Mouse (Mus musculus): ENCODE measurements around the gene Palm.

The Palm gene

DNA sequence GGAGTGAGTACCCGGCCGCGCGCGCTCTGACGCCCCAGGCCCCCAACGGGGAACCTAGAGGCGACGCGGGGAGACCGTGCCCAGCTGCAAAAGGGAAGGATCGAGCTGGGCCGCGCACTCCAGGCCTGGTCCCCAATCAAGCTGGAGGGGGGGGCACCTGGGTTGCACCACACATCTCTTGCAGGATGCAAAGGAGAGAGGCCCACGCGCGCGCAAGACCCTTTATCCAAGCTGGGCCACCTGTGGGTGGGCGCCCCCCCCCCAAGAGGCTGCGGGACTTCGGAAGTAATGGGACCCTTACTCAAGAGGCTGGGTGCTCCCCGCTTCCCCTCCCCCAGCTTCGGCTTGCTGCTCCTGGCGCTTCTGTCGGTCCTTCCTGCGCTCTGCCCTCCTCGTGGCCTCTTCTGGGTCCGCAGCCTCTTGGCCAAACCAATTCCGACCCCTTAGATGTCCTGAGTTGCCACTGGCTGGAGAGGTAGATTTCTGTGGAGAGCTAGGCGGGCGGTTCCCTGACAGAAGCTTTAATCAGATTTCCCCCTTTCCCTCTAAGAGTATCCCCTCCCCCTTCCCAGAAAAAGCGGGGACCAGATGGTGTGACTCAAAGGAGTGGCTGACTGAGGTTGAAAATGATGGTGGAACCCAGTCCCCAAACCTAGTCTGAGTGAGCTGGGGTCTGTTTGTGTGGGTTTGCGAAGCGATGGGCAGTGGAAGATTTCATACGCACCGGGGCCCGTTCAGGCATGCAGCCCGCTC lies 542 bp downstream of the Palm start:
- in situ Hi-C loops (cut with MboI; ENCODE audit: unreplicated experiment in 2 of 2): no loop called here

DNA sequence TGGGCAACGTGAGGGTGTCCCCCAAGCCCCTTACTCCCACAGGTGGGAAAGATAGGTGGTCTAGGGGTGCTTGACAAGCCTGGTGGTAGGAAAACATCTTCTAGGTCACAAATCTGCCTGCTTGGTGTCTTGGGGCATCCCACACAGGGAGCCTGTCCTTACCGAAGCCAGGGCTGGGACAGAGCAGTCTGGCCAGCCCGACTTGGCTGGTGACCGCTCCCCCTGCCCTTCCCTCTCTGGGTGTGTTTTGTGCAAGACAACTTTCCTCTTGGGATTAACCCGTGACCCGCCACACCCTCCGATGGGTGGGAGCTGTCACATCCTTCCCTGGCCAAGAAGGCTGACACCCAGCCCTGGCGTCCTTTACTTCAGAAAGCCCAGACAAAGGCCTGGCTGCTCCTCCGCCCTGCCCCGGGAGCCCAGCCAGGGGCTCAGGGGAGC lies 1.1 kb downstream of the Palm start:
- in situ Hi-C loops (cut with MboI; ENCODE audit: unreplicated experiment in 2 of 2): no loop called here

DNA sequence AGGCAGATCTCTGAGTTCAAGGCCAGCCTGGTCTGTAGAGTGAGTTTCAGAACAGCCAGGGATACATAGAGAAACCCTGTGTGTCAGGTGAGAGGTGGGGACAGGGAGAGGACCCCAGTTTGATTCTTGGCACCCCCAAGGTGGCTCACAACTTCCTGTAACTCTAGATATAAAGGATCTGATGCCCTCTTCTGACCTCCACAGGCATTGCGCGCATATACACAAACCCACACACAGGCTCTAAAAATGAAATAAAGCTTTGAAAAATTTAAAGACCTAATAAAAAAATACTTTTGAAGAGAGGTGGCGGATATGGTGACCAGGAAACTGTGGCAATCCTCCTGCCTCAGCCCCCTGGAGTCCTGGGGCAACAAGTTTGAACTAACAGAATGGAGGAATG lies 2.5 kb downstream of the Palm start:
- in situ Hi-C loops (cut with MboI; ENCODE audit: unreplicated experiment in 2 of 2): no loop called here

DNA sequence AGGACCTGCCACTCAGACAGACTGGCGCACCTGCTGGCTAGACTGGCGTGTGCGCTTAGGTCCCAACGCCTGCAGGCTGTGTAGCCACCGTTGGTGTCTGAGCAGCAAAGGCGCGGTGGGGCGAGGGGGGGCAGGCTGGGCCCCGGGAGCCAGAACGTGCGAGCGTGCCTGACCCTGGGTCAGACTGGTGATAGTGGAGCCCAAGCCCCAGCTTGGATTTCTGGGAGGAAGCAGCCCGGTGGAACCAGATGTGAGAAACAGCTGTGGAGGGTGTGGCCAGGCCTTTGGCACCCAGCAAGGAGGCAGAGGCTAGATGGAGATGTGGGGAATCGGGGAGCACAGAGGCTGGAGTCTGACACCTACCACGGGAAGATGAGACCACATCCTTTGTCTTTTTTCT lies 4.0 kb downstream of the Palm start:
- in situ Hi-C loops (cut with MboI; ENCODE audit: unreplicated experiment in 2 of 2): no loop called here

DNA sequence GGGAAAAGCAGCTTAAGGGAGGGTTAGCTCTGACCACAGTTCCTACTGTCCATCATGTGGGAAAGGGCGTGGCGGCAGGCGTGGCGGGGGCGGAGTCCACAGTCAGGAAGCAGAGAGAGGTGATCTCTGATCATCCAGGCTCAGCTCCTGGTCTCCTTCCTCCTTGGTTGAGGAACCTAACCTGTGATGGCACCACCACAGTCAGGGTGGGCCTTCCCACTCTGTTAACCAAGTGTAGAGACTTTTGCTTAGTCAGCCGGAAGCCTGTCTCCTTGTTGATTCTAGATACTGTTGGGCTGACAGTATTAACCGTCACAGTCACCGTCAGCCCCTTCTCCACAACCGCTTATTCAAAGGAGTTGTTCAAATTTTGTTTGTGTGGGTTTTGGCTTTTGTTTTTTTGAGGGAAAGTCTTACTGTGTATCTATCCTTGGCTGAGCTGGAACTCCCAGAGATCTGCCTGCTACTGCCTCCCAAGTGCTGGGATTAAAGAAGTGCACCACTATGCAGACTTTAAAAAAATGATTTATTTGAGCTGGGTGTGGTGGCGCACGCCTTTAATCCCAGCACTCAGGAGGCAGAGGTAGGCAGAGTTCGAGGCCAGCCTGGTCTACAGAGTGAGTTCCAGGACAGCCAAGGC lies 5.0 kb downstream of the Palm start:
- in situ Hi-C loops (cut with MboI; ENCODE audit: unreplicated experiment in 2 of 2): no loop called here

DNA sequence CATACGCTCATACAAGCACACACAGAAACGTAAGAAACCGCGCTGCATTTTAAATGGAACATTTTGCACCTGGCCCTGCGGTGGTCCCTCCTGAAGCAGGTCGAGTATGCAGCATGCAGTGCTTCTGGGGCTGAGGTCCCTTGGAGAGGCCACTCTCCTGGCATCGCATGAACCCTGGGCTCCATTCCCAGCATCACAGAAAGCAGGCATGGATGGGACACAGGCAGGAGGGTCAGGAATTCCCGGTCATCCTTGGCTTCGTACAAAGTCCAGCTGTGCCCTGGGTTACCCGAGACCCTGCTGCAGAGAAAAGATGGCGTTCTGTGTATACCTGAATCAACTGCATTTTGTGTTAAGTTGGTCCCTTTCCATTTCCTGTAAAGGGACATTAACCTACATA lies 7.1 kb downstream of the Palm start:
- in situ Hi-C loops (cut with MboI; ENCODE audit: unreplicated experiment in 2 of 2): no loop called here

DNA sequence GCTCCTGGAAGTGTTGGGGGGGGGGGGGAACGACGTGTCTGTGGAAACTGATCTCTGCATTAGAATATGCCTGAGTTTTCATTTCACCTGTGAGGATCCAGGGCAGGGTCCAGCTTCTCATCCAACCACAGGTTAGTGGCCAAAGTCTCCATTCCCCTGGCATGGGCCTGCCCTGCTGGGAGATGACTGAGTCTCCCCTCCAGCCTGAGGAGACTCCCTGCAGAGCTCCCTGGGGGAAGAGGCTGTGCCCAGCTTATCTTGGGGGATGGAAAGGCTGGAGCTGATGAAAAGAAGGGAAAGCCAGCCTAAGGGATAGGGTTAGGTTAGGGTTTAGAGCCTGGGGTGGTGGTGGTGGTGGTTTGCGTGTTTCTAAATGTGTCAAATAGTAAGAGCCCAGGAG lies 8.5 kb downstream of the Palm start:
- in situ Hi-C loops (cut with MboI; ENCODE audit: unreplicated experiment in 2 of 2): no loop called here

DNA sequence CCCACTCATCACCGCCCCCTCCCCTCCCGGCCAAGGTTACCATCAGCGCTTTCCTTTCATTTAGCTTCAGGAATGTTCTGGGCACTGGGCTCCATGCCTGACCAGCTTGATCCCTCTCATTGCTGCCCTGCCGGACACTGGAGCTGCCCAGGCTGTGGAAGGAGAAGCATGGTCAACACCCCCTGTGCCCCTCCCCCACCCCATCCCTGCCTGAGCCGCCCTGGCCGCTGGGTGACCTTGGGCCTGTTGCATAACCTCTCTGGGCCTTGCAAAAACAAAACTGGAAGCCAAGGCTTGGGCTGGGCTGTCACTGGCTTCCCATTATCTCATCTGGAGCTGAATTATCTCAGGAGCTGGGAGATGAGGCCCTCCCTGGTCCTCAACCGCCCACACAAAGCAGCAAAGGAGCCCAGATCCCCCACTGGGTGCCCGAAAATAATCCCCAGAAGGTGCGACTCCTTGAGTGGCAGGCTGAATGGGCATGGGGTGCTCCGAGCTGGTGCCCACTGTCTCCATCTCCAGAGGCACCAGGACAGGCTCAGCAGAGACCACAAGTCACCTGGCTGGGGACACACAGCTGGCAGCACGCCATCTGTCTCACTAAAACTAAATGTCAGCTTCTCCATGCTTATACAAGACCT lies 9.1 kb downstream of the Palm start:
- in situ Hi-C loops (cut with MboI; ENCODE audit: unreplicated experiment in 2 of 2): no loop called here

DNA sequence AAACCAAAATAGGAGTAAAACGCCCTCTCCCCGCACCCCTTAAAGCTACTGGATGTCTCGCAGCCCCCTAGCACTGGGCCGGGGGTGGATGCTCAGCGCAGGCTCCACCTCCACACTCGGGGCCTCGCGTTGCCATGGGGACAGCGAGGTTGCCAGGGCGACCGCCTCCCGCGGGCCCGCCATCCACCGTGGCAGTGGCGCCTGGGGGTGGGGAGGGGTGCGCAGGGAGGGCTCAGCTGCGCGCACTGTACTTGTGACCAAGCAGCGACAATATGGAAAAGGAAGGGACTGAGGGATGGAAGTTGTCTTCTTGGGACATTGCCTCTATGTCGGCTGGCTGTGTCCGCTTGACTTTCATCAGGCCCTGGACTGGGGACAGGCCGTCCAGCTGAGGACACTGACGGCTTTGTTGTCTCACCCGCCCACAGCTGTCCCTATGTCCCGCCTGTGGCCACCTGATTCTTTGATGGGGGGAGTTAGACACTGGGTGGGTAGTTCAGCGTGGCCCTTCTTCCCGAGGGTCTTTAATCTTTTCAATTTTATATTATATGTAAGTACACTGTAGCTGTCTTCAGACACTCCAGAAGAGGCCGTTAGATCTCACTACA lies 10.4 kb downstream of the Palm start:
- in situ Hi-C loops (cut with MboI; ENCODE audit: unreplicated experiment in 2 of 2): no loop called here

DNA sequence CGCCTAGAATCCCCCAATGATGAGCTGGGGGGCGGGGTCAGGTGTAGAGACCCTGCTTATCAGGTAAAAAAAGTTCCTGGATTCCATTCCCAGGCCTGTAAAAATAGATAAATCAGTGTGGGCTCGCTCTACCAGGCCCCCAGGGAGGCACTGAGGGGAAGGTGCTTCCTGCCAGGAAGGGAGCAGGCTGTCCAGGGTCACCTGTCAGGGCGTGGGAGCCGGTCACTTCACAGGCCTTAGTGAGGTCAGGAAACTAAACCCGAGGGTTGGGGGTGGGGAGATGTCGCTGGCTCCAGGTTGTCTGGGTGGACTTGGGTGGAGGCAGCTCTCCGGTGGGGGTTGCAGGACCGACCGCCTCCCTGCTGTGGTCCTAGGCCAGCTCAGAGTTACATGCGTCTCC lies 12.3 kb downstream of the Palm start:
- in situ Hi-C loops (cut with MboI; ENCODE audit: unreplicated experiment in 2 of 2): no loop called here

DNA sequence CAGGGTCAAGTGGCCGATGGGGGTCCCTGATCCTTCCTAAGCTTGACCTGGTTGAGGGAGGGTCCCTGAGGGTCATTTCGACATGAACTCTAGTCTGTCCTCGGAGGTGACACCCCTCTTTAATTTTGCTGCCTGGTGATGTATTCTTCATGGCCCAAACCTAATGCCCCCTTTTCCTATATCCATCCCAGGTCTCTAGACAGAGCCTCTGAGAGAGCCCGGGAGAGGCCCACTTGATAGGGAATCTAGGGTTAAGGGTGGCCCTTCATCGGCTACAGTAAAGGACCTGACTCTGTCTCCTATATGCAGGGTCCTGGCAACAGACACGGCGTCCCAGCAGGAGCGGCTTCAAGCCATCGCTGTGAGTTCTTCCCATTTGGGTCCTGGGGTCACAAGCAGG lies 13.0 kb downstream of the Palm start:
- in situ Hi-C loops (cut with MboI; ENCODE audit: unreplicated experiment in 2 of 2): no loop called here

DNA sequence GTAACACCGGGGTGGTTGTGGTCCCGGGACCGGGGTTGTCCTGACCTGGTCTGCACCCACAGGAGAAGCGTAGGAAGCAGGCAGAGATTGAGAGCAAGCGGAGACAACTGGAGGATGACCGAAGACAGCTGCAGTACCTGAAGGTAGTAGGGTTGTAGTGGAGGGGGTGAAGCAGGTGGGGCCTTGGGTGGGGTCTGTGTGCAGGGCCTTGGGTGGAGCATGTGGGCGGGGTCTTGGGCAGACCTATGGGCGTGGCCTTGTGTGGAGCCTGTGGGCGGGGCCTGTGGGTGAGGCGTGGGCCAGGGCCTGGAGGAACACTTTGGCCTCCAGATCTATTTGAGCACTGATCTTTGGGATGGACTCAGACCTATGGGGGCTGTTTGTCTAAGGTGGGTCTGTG lies 13.6 kb downstream of the Palm start:
- in situ Hi-C loops (cut with MboI; ENCODE audit: unreplicated experiment in 2 of 2): no loop called here

DNA sequence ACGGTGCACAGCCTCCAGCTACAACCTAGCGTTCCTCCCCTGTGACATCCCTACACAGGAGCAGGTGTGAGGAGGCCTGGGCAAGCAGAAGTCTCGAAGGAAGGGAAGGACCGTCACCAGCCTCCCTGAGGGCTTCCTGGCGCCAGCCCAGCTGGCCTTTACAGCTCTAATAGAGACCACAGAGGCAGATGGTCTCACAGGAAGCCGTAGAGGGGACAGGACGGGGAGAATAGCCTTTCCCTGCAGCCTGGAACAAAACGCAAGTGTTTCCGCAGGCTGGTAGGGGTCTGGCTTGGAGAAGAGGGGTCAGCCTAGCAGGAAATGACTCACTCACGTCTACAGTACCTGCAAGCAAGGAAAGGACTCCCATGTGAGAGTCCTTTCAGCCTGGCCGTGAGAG lies 14.5 kb downstream of the Palm start:
- in situ Hi-C loops (cut with MboI; ENCODE audit: unreplicated experiment in 2 of 2): no loop called here

DNA sequence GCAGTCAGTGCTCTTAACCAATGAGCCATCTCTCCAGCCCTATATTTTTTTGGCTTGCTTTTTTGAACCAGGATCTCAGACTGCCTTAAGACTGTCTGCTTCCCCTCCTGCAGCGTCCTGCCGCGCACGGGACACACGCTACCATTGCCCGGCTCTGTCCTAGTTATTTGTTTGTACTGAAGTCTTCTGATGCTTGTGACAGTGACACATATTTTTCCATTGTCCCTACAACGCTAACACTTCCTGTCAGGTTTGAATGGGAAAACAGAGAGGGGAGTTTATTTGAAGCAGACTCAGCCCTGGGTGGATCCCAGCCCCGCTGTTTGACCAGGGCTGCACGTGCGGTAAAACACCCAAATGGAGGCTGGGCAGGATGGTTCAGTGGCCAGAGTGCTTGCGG lies 15.4 kb downstream of the Palm start:
- in situ Hi-C loops (cut with MboI; ENCODE audit: unreplicated experiment in 2 of 2): no loop called here

DNA sequence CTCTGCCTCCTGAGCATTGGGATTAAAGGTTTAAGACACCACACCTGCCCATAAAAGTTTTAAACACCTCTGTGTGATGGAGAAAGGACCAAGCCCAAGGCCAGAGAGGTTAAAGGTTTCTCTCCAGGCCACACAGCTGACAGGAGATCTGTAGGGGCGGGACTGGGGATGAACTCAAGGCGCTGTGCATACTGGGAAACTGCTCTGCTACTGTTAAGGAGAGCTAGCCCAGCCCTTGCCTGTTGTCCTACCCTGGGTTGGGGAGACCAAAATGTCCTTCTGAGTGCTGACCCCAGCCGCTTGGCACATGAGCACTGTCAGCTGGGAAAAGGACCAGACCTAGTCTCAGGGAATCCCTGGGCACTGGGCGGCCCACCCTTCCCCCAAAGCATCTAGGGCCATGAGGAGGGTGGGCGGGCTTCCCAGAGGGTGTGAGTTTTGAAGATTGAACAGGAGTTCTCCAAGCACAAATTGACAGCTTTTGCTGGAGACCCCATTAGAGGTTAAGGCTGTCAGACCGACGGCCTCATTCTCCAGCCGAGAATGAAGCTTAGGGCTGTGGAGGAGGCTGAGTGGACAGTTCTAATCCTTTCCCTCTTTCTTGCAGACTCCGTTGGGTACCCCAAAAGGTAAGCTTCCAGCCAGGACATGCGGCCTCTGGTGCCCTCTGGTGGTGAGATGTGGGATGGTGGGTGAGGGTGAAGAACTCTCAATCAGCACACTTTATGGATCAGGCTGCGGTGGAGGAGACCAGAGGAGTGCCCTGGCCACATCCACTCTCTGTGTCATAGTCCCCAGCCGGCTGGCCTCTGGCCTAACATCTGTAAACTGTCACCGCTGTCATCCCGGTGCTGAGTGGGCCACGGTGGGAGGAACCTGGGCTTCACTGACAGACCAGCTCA lies 18.6 kb downstream of the Palm start:
- in situ Hi-C loops (cut with MboI; ENCODE audit: unreplicated experiment in 2 of 2): loop anchor here in 1 of 2 experiments (5.0 kb wide), 1 partner anchor 35 kb away; the partner anchor contains the start of gene Fstl3

DNA sequence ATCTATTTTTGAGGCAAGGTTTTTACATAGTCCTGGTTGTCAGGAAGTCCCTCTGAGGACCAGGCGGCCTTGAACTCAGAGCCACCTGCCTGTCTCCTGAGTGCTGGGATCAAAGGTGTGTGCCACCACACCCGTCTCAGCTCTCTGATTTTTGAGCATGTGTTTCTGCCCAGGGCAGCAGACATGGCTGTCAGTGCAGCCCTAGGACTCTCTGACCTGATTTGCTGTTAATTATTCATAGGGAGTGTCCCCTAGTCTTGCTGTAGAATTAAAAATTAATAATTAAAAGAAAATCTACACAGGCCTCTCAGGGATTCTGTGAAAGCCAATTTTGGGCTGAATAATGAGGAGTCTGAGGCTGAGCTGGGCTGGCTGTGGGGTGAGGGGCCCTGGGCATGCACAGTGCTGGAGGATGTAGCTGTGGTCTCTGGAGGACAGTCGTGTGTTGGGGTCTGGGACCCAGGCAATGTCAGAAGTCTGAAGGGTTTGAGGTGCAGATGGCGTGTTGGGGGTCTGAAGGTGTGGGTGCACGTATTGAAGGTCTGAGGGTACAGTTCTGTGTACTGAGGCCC lies 21.0 kb downstream of the Palm start:
- in situ Hi-C loops (cut with MboI; ENCODE audit: unreplicated experiment in 2 of 2): loop anchor here in 1 of 2 experiments (5.0 kb wide), 1 partner anchor 37 kb away; the partner anchor contains the start of gene Fstl3

DNA sequence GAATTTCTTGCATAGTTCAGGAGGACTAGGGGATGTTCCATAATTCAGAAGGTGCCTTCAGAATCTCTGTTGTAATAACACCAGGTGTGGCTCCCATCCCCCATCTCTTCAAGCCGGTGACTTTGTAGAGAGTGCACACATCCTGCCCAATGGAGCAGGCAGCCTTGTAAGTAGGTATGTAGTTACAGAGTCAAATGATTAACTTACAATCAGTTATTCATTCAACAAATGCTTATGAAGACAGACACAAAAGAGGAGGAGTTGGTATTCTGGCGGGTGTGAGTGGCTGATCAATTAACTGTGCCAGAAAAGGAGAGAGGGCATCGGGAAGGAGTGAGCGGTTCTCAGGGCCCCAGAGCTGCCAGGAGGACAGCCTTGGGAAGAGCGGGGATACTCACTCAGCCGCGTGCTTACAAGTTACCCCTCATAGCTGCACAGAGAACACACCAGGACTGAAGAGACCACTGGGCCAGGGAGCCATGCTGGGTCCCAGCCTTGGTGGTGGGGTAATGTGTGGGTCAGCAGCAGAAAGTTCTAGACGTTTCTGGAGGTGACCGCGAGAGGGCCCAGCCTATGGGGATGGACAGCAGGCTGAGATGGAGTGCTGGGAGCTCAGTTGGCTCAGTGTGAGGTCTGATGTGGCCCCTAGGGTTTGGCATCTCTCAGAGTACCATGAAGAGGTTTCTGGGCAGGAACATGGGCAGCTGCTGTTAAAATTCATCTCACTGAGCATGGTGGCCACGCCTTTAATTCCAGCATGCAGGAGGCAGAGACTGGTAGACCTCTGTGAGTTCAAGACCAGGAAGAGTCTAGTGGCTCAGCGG lies 22.5 kb downstream of the Palm start:
- in situ Hi-C loops (cut with MboI; ENCODE audit: unreplicated experiment in 2 of 2): loop anchor here (5.0 kb wide), 3 partner anchors 44 to 124 kb away; no protein-coding TSS in a partner anchor

DNA sequence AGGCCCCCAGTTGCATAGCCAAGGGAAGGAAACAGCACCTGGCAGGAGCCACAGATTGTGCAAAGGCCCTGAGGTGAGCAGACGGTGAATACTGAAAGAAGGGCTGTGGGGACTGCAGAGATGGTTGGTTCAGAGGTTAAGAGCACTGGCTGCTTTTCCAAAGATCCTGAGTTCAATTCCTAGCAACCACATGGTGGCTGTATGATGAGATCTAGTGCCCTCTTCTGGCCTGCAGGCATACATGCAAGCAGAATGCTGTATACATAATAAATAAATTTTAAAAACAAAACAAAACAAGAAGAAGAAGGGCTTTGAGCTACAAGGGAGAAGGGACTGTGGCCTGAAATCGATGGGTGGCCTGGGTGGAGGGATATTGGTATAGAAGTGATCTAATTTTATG lies 23.7 kb downstream of the Palm start:
- in situ Hi-C loops (cut with MboI; ENCODE audit: unreplicated experiment in 2 of 2): loop anchor here (5.0 kb wide), 3 partner anchors 45 to 125 kb away; no protein-coding TSS in a partner anchor

DNA sequence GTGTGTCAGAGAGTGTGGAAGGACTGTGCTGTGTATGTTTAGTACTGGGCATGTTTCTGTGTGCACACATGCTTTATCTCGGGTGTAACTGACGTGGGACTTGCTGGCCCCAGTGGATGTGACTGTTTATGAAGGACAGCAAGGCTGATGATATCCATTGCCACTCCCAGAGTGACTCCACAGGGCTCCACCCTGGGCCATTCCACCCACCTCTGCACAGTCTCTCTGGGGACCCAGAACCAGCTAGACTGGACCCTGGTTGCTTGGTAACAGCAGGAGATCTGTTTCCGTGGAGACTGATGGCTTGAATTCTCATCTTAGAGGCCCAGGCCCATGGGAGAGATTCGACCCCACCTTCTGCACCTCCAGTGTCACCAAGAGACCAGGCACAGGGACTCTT lies 24.9 kb downstream of the Palm start:
- in situ Hi-C loops (cut with MboI; ENCODE audit: unreplicated experiment in 2 of 2): loop anchor here (5.0 kb wide), 3 partner anchors 46 to 126 kb away; no protein-coding TSS in a partner anchor
